Mouse (Mus musculus): ENCODE data around the gene Pelp1.

DNA sequence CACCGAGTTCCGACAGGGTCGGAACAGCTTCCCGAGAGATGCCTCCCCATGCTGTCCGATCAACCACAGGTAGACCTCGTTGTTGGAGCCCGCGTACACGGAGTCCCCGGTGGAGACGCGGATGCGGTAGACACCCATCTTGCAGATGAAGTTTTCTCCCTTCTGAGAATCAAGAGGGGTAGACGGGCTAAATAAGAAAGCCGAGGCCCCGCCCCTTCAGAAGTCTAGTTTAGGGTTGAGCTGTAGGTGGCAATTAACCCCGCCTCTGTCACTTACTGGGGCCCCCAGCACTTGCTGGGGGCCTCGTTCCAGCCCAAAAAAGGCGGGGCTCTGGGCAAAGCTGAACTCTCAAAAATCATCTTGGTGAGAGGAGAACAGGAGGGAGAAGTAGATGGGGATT is 58.0 kb downstream of the Pelp1 start, which contains the start of gene Alox15:
- TF ChIP-seq POLR2A (IDR thresholded peaks at IDR 0.05; ENCODE audit: borderline replicate concordance, control insufficient read depth, low read depth, low read length) (no peak), CTCF (IDR thresholded peaks at IDR 0.05; ENCODE audit: control insufficient read depth, insufficient read depth, low read length) (no peak)

Measured in bone marrow, adult 2 months (tissue).